Mouse (Mus musculus) lung, postnatal 0 days (tissue): ENCODE measurements around the gene Cep170b.

Source experiments
- CTCF ChIP-seq: IDR thresholded peaks from 2 replicates; pipeline ENCODE4 v1.5.1; 2016; ENCODE audit warnings: antibody characterized with exemption, mild to moderate bottlenecking
- EP300 ChIP-seq: IDR thresholded peaks from 2 replicates; pipeline ENCODE4 v1.6.1; 2016; ENCODE audit warnings: antibody characterized with exemption, mild to moderate bottlenecking, control low read depth

GRCm38 (mm10) chr12:112791026-112791425 is 70.8 kb downstream of the Cep170b start:
- TF ChIP-seq CTCF (no peak), EP300 (no peak)
